Mouse (Mus musculus) heart, adult 11 months (tissue): ENCODE data around the gene Map4k4.

Experiments
- DNase-seq: peaks from one replicate; pipeline ENCODE4 v3.0.0; 2022

Gene Map4k4

GRCm38 (mm10) chr1:39965461-39965860 lies 64.7 kb downstream of the Map4k4 start:
- peak; percentile 54 for DNase-seq

GRCm38 (mm10) chr1:39968999-39969398 lies 68.3 kb downstream of the Map4k4 start:
- peak; percentile 79 for DNase-seq

GRCm38 (mm10) chr1:39969771-39970406 lies 69.2 kb downstream of the Map4k4 start:
- peak; percentile 89 for DNase-seq

- DNase-seq, result no peak
Measured at GRCm38 (mm10) chr1:39972411-39972810, 71.7 kb downstream of the Map4k4 start.

GRCm38 (mm10) chr1:39973911-39974310 lies 73.2 kb downstream of the Map4k4 start:
- DNase-seq, result peak; percentile 35

GRCm38 (mm10) chr1:39975005-39975404 lies 74.3 kb downstream of the Map4k4 start:
- DNase-seq, result peak; percentile 34

- no peak for DNase-seq
Measured at GRCm38 (mm10) chr1:39976107-39976506, 75.4 kb downstream of the Map4k4 start.

GRCm38 (mm10) chr1:39976847-39977744 lies 76.4 kb downstream of the Map4k4 start:
- DNase-seq, result peak; percentile 65

GRCm38 (mm10) chr1:39978781-39979486 lies 78.2 kb downstream of the Map4k4 start:
- peak; percentile 79 for DNase-seq

- peak; percentile 85 for DNase-seq
Measured at GRCm38 (mm10) chr1:39980314-39981290, 79.9 kb downstream of the Map4k4 start.

- DNase-seq, result peak; percentile 96
Measured at GRCm38 (mm10) chr1:39981970-39982369, 81.3 kb downstream of the Map4k4 start.

GRCm38 (mm10) chr1:39982727-39983487 lies 82.2 kb downstream of the Map4k4 start:
- DNase-seq, result peak; percentile 84

GRCm38 (mm10) chr1:39984331-39984730 lies 83.6 kb downstream of the Map4k4 start:
- DNase-seq, result peak; percentile 83

GRCm38 (mm10) chr1:39986820-39987219 lies 86.1 kb downstream of the Map4k4 start:
- peak; percentile 58 for DNase-seq

GRCm38 (mm10) chr1:39988841-39989240 lies 88.1 kb downstream of the Map4k4 start:
- peak; percentile 90 for DNase-seq

GRCm38 (mm10) chr1:39990041-39990440 lies 89.3 kb downstream of the Map4k4 start:
- DNase-seq, result peak; percentile 83

GRCm38 (mm10) chr1:39993921-39994320 lies 93.2 kb downstream of the Map4k4 start:
- peak; percentile 91 for DNase-seq

- DNase-seq, result peak; percentile 56
Measured at GRCm38 (mm10) chr1:39995593-39995992, 94.9 kb downstream of the Map4k4 start.

GRCm38 (mm10) chr1:40000476-40000875 lies 99.8 kb downstream of the Map4k4 start:
- peak; percentile 74 for DNase-seq

- peak; percentile 81 for DNase-seq
Measured at GRCm38 (mm10) chr1:40000899-40001298, 100.2 kb downstream of the Map4k4 start.

GRCm38 (mm10) chr1:40002129-40002727 lies 101.5 kb downstream of the Map4k4 start:
- DNase-seq, result peak; percentile 87
